Mouse (Mus musculus): ENCODE measurements around the gene 1110051M20Rik.

GRCm38 (mm10) chr2:91291197-91292007 is 153.1 kb downstream of the 1110051M20Rik start:
- TF ChIP-seq FLI1 (IDR thresholded peaks at IDR 0.05; ENCODE audit: low read length) (no peak), GATA1 (IDR thresholded peaks at IDR 0.05; ENCODE audit: borderline replicate concordance, low read length) (no peak)

Measured in megakaryocyte, embryonic 14.5 days (primary cell).